Mouse (Mus musculus) small intestine, adult 2 months (tissue): ENCODE results near the gene Arid4b. TPM values are rescaled to one million over a fixed set of nuclear protein-coding genes. Genes with fewer than 3 reads are reported as not detected.
"Not testable (repeated sequence)": the region's sequence is repeated elsewhere in the genome, so short reads cannot be mapped to it uniquely, and the experiment has no call there.

Source experiments
- H3K27ac ChIP-seq: fragments of 200-500 bp; 2 replicates; pipeline ENCODE4 v1.5.1; 2012; ENCODE audit warnings: low read depth, low read length, control low read depth, inconsistent platforms; ENCODE audit not compliant: insufficient read depth
- H3K27me3 ChIP-seq: fragments of 200-500 bp; 2 replicates; pipeline ENCODE4 v1.6.1; 2012; ENCODE audit warnings: mild to moderate bottlenecking, moderate library complexity, low read length, inconsistent platforms; ENCODE audit not compliant: control insufficient read depth, insufficient read depth
- H3K36me3 ChIP-seq: fragments of 200-500 bp; 2 replicates; pipeline ENCODE4 v1.6.1; 2012; ENCODE audit warnings: mild to moderate bottlenecking, low read length, control low read depth, inconsistent platforms; ENCODE audit not compliant: control insufficient read depth, insufficient read depth
- H3K4me1 ChIP-seq: fragments of 200-500 bp; 2 replicates; pipeline ENCODE4 v1.6.1; 2012; ENCODE audit warnings: low read length, inconsistent platforms, mixed read lengths; ENCODE audit not compliant: control insufficient read depth, insufficient read depth, insufficient read length
- H3K4me3 ChIP-seq: fragments of 200-500 bp; 2 replicates; pipeline ENCODE4 v1.5.1; 2012; ENCODE audit warnings: low read depth, mild to moderate bottlenecking, control low read depth, inconsistent platforms, low read length, moderate library complexity
- CTCF ChIP-seq: fragments of 200-500 bp; IDR thresholded peaks from 2 replicates; pipeline ENCODE4 v1.5.1; 2012; ENCODE audit warnings: low read depth, mild to moderate bottlenecking, control low read depth, inconsistent platforms, low read length, moderate library complexity, mixed read lengths; ENCODE audit not compliant: insufficient replicate concordance, insufficient read length; ENCODE audit errors: extremely low read depth
- POLR2A ChIP-seq: fragments of 200-500 bp; IDR thresholded peaks from 2 replicates; pipeline ENCODE4 v1.6.1; 2012; ENCODE audit warnings: low read depth, mild to moderate bottlenecking, control low read depth, inconsistent platforms, low read length, moderate library complexity
- WGBS: fragments of 180-500 bp; shearing (Covaris S2); methylation state at CpG from one replicate; pipeline ENCODE4 v1.1.7; 2018; 5-methylcytosine and 5-hydroxymethylcytosine counted together
- polyA plus RNA-seq: library from polyadenylated mRNA; depleted of rRNA; stranded (reverse); fragments of >200 nt; gene quantifications from 2 replicates; pipeline ENCODE4 v1.2.3, GENCODE M21; 2012

Arid4b gene
- polyA plus RNA-seq, 1 experiment, result 2.9 TPM

GRCm38 (mm10) chr13:14025554-14025953 lies 37.5 kb upstream of the Arid4b start:
- H3K36me3 ChIP-seq, result peaks cover 15% of the 10 kb centered on the region
- H3K27me3 ChIP-seq, result no peaks in the 10 kb centered on the region
- H3K4me3 ChIP-seq, result no peak overlapping the region
- WGBS, result 92% methylated on average over 6 of the region's 6 CpGs
- H3K27ac ChIP-seq, result no peak overlapping the region
- H3K4me1 ChIP-seq, result no peaks in the 10 kb centered on the region
- TF ChIP-seq POLR2A, result no peak
- no peak for TF ChIP-seq CTCF

- Histone ChIP-seq H3K27ac (no peak overlapping the region), H3K27me3 (no peaks in the 10 kb centered on the region), H3K4me1 (no peaks in the 10 kb centered on the region), H3K36me3 (peaks cover 15% of the 10 kb centered on the region), H3K4me3 (no peak overlapping the region)
- TF ChIP-seq CTCF (no peak), POLR2A (no peak)
- WGBS, result 73% methylated on average over 6 of the region's 6 CpGs
Measured at GRCm38 (mm10) chr13:14026154-14026820, 36.7 kb upstream of the Arid4b start.

DNA sequence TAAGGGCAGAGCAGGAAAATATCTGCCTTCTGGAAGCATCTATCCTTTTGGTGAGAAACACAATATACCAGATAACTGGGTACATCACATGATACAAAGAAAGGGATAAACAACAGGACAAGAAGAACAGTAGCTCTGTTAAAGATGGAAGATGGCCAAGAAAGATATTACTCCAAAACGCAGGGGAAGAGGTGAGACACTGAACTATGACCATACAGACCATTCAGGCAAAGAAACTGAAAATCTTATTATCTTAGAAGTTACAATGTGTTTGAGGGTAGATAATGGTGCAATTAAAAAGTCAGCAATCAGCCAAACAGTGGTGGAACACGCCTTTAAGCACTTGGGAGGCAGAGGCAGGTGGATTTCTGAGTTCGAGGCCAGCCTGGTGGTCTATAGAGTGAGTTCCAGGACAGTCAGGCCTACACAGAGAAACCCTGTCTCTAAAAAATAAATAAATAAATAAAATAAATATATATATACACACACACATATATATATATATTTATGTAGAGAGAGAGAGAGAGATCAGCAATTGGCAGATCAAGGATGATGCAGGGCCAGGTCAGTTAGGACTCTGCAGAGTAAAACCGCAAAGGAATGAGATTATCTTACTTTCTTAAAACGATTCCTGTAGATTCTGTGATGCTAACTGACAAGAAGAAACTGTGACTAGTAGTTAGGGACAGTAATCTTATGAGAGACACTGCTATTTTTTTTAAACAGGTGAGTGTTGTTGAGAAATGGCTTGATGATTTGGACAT lies 29.5 kb upstream of the Arid4b start:
- no peak overlapping the region for H3K27ac ChIP-seq
- H3K36me3 ChIP-seq, result peaks cover 6% of the 10 kb centered on the region
- TF ChIP-seq POLR2A (no peak), CTCF (no peak)
- no peak overlapping the region for H3K4me3 ChIP-seq
- H3K4me1 ChIP-seq, result 0 out of 2 replicates have a peak, but pooled peaks cover 2% of the 10 kb centered on the region
- no peaks in the 10 kb centered on the region for H3K27me3 ChIP-seq
- 54% methylated on average over 5 of the region's 5 CpGs for WGBS

DNA sequence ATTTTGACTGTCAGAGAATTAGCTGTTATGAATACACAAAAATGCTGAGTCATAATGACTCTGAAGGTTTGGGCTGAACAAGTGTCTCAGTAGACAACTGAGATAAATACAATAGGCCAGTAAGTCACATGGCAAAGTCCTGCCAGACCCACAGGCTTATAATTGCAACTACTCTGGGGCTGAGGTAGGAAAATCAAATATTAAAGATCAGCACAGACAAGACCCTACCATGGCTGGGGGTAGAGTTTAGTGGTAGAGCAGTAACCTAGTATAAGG lies 29.0 kb upstream of the Arid4b start:
- H3K4me1 ChIP-seq, result peaks cover 7% of the 10 kb centered on the region; the same call in 1 of the 2 replicates
- H3K27ac ChIP-seq, result no peak overlapping the region
- no peaks in the 10 kb centered on the region for H3K27me3 ChIP-seq
- TF ChIP-seq POLR2A, result no peak
- no peak for TF ChIP-seq CTCF
- H3K36me3 ChIP-seq, result peaks cover 4% of the 10 kb centered on the region
- H3K4me3 ChIP-seq, result no peak overlapping the region

DNA sequence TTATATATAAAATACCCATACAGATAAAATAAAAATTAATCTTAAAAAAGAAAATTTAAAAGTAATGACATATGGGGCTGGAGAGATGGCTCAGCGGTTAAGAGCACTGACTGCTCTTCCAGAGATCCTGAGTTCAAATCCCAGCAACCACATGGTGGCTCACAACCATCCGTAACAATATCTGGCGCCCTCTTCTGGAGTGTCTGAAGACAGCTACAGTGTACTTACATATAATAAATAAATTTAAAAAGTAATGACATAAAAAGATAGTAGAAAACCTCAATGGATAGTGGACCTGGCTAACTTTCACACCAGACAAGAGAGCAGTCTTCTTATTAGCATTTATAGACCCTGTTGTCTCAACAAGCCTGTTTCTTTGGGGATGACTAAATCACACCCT lies 27.7 kb upstream of the Arid4b start:
- H3K27ac ChIP-seq, H3K27me3 ChIP-seq, H3K36me3 ChIP-seq, H3K4me1 ChIP-seq, H3K4me3 ChIP-seq: not testable (repeated sequence)
- 88% methylated on average over 3 of the region's 3 CpGs for WGBS

DNA sequence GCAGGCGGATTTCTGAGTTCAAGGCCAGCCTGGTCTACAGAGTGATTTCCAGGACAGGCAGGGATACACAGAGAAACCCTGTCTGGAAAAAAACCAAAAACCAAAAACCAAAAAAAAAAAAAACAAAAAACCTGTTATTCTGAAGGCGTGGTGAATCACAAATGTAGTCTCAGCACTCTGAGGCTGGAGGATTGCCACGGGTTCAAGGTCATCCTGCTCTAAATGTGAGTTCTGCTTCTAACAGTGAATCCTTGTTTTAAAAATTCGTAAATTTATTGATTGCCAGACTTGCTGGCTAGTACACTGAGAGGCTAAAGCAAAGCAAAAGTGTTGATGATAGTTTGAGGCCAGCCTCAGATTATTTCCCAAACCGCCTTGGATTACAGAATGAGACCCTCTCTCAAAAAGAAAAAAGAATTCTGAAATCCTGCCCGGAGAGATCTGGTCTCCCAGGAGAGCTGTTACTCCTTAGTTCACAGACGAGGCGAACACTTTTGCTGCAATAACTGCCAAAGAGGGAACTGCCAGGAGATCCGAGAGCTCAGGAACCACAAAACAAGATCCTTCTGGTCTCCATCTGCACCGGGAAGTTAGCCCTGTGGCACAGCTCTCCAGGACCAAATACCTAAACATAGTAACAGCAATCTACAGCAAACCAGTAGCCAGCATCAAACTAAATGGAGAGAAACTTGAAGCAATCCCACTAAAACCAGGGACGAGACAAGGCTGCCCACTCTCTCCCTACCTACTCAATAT lies 27.0 kb upstream of the Arid4b start:
- H3K4me3 ChIP-seq, result no peak overlapping the region
- peaks cover 7% of the 10 kb centered on the region for H3K4me1 ChIP-seq
- no peaks in the 10 kb centered on the region for H3K27me3 ChIP-seq
- H3K27ac ChIP-seq, result no peak overlapping the region
- no peak for TF ChIP-seq POLR2A
- TF ChIP-seq CTCF, result no peak
- peaks cover 4% of the 10 kb centered on the region; the same call in 1 of the 2 replicates for H3K36me3 ChIP-seq
- WGBS, result 88% methylated on average over 11 of the region's 11 CpGs

DNA sequence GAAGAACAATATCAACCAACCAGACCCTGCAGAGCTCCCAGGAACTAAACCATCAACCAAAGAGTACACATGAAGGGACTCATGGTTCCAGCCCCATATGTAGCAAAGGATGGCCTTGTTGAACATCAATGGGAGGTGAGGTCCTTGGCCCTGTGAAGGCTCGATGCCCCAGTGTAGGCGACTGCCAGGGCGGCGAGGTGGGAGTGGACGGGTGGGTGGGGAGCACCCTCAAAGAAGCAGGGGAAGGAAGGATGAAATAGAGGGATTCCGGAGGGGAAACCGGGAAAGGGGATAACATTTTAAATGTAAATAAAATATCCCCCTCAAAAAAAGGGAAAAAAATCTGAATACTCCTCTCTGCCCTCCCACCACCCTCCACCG lies 24.1 kb upstream of the Arid4b start:
- Histone ChIP-seq H3K4me3 (peak overlapping the region; percentile 93), H3K4me1 (peaks cover 7% of the 10 kb centered on the region), H3K27me3 (no peaks in the 10 kb centered on the region), H3K27ac (no peak overlapping the region), H3K36me3 (no peaks in the 10 kb centered on the region)
- TF ChIP-seq POLR2A, result no peak
- no peak for TF ChIP-seq CTCF
- WGBS, result under 1% methylated on average over 8 of the region's 8 CpGs
